Mouse (Mus musculus): ENCODE data around the gene Lbhd1.
"Not testable (repeated sequence)": the region's sequence is repeated elsewhere in the genome, so short reads cannot be mapped to it uniquely, and the experiment has no call there.

GRCm38 (mm10) chr19:8836327-8836726, 47.2 kb upstream of the Lbhd1 start:
- not testable (repeated sequence) for TF ChIP-seq CTCF (IDR thresholded peaks at IDR 0.05; ENCODE audit: borderline replicate concordance, insufficient read depth, low read length); POLR2A (IDR thresholded peaks at IDR 0.05; ENCODE audit: low read depth, low read length)

All from embryonic fibroblast, embryonic 13.5 days (primary cell).